Mouse (Mus musculus) C2C12 (cell line): ENCODE data around the gene Cdca3.

ENCODE experiments used
- CEBPB ChIP-seq: IDR thresholded peaks from one replicate; pipeline ENCODE4 v1.6.1; 2011; ENCODE audit warnings: low read depth, mild to moderate bottlenecking, control low read depth, moderate library complexity
- CTCF ChIP-seq: IDR thresholded peaks from one replicate; pipeline ENCODE4 v1.5.1; 2011; ENCODE audit not compliant: control insufficient read depth, insufficient read depth, insufficient read length
- MAX ChIP-seq: IDR thresholded peaks from one replicate; pipeline ENCODE4 v1.6.1; 2011; ENCODE audit warnings: mild to moderate bottlenecking, control low read depth
- MYOG ChIP-seq: IDR thresholded peaks from one replicate; pipeline ENCODE4 v1.6.1; 2011; ENCODE audit not compliant: control insufficient read depth, insufficient read length; ENCODE audit errors: extremely low read depth
- USF1 ChIP-seq: IDR thresholded peaks from one replicate; pipeline ENCODE4 v1.6.1; 2011; ENCODE audit warnings: low read depth, mild to moderate bottlenecking, control low read depth, moderate library complexity

DNA sequence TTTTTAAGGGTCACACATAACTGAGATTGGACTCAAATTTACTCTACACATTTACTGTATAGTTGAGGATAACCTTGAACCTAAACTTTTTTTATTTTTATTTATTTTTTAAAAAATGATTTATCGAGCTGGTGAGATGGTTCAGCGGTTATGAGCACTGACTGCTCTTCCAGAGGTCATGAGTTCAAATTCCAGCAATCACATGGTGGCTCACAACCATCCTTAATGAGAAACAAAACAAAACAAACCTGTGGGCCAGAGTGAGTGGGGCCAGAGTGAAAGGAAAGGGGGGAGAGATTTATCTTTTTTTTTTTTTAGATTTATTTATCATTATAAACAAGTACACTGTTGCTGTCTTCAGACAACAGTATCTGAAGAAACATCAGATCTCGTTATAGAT, 37.4 kb upstream of the Cdca3 start:
- no peak for TF ChIP-seq MAX
- TF ChIP-seq CTCF = no peak
- TF ChIP-seq USF1 = no peak
- no peak for TF ChIP-seq MYOG
- TF ChIP-seq CEBPB = no peak
